Mouse (Mus musculus) T-cell, adult 2 months (primary cell): ENCODE results near the gene Cdk2.

Source experiments
- DNase-seq: peaks from one replicate; pipeline ENCODE4 v3.0.0; 2022; ENCODE audit warnings: low spot score

Cdk2 gene

DNA sequence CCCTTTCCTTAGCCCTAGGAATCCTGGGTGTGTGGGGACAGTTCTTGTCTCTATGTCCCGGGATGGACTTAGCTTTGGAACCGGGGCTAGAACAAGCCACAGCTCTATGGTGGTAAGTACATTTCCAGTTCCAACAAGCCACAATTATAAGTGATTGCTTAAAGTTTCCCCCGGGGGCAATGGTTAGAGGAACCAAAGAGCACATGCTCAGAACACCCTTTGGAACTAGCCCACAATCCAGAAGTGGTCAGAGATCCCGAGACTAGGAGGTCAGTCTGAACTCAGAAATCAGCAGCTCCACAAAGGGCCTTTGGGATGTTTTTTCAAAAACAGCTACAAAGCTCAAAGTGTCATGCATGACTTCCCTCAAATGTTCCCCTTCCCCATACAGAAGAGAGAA is 51.0 kb downstream of the Cdk2 start:
- no peak for DNase-seq
